Mouse (Mus musculus) MEL (cell line): ENCODE data around the gene Helt.

Source experiments
- CTCF ChIP-seq, 3 experiments: IDR thresholded peaks in 2 of 3; conservative IDR thresholded peaks in 1 of 3; 2 replicates each; pipeline ENCODE4 v1.5.1; 2011 to 2012; ENCODE audit warnings: low read length in 3 of 3, low read depth in 2 of 3, mild to moderate bottlenecking in 2 of 3, improper control_type of control experiment in 1 of 3, inconsistent platforms in 1 of 3, mixed read lengths in 1 of 3, moderate library complexity in 1 of 3; ENCODE audit not compliant: control insufficient read depth in 1 of 3, insufficient read depth in 1 of 3, poor library complexity in 1 of 3, severe bottlenecking in 1 of 3
- EP300 ChIP-seq, 2 experiments: IDR thresholded peaks; 2 replicates each; pipeline ENCODE4 v1.6.1; 2011; ENCODE audit warnings: improper control_type of control experiment in 2 of 2, low read length in 2 of 2, low read depth in 1 of 2, mild to moderate bottlenecking in 1 of 2
- JUND ChIP-seq: IDR thresholded peaks from 2 replicates; pipeline ENCODE4 v1.6.1; 2011; ENCODE audit warnings: low read depth, mild to moderate bottlenecking, improper control_type of control experiment, low read length
- KAT2A ChIP-seq: conservative IDR thresholded peaks from 2 replicates; pipeline ENCODE4 v1.6.1; 2012; ENCODE audit warnings: low read depth, low read length, improper control_type of control experiment, inconsistent platforms
- NRF1 ChIP-seq: IDR thresholded peaks from 2 replicates; pipeline ENCODE4 v1.6.1; 2014; ENCODE audit warnings: low read depth, mild to moderate bottlenecking, inconsistent platforms, low read length, improper control_type of control experiment, moderate library complexity; ENCODE audit not compliant: poor library complexity, insufficient read depth, severe bottlenecking
- POLR2A ChIP-seq, 2 experiments: IDR thresholded peaks; 2 replicates each; pipeline ENCODE4 v1.6.1; 2011 to 2012; ENCODE audit warnings: low read length in 2 of 2, mild to moderate bottlenecking in 2 of 2, control low read depth in 1 of 2, improper control_type of control experiment in 1 of 2, low read depth in 1 of 2, moderate library complexity in 1 of 2; ENCODE audit not compliant: control insufficient read depth in 1 of 2, insufficient read depth in 1 of 2, poor library complexity in 1 of 2
- POLR2AphosphoS5 ChIP-seq: IDR thresholded peaks from 2 replicates; pipeline ENCODE4 v1.6.1; 2012; ENCODE audit warnings: low read depth, borderline replicate concordance, mild to moderate bottlenecking, inconsistent platforms, low read length, moderate library complexity, mixed read lengths
- TAL1 ChIP-seq: IDR thresholded peaks from 2 replicates; pipeline ENCODE4 v1.6.1; 2012; ENCODE audit warnings: mild to moderate bottlenecking, inconsistent platforms, low read length, moderate library complexity, mixed read lengths
- TCF12 ChIP-seq: IDR thresholded peaks from 2 replicates; pipeline ENCODE4 v1.6.1; 2014; ENCODE audit warnings: low read depth, mild to moderate bottlenecking, inconsistent platforms, low read length, improper control_type of control experiment, moderate library complexity
- UBTF ChIP-seq: IDR thresholded peaks from 2 replicates; pipeline ENCODE4 v1.6.1; 2012; ENCODE audit warnings: low read depth, mild to moderate bottlenecking, inconsistent platforms, low read length, improper control_type of control experiment, moderate library complexity, borderline replicate concordance; ENCODE audit not compliant: insufficient read depth
- USF2 ChIP-seq, 2 experiments: IDR thresholded peaks; 2 replicates each; pipeline ENCODE4 v1.6.1; 2011 to 2012; ENCODE audit warnings: improper control_type of control experiment in 2 of 2, low read length in 2 of 2, borderline replicate concordance in 1 of 2, inconsistent platforms in 1 of 2, low read depth in 1 of 2, mild to moderate bottlenecking in 1 of 2; ENCODE audit not compliant: insufficient read depth in 1 of 2
- ZC3H11A ChIP-seq: IDR thresholded peaks from 2 replicates; pipeline ENCODE4 v1.6.1; 2012; ENCODE audit warnings: low read depth, mild to moderate bottlenecking, inconsistent platforms, low read length, improper control_type of control experiment
- ZNF384 ChIP-seq: IDR thresholded peaks from 2 replicates; pipeline ENCODE4 v1.6.1; 2012; ENCODE audit warnings: low read depth, mild to moderate bottlenecking, inconsistent platforms, low read length, improper control_type of control experiment

GRCm38 (mm10) chr8:46296551-46296950, 2.1 kb upstream of the Helt start:
- TF ChIP-seq POLR2AphosphoS5, result no peak
- no peak for TF ChIP-seq POLR2A (IDR thresholded peaks at IDR 0.05; ENCODE audit: control insufficient read depth in 1 of 2, insufficient read depth in 1 of 2, low read depth in 1 of 2, low read length in 2 of 2, poor library complexity in 1 of 2)
- no peak for TF ChIP-seq NRF1
- no peak for TF ChIP-seq CTCF (IDR thresholded peaks at IDR 0.05 in 2 of 3, conservative IDR thresholded peaks at IDR 0.05 in 1 of 3; ENCODE audit: control insufficient read depth in 1 of 3, insufficient read depth in 1 of 3, low read depth in 2 of 3, low read length in 3 of 3, poor library complexity in 1 of 3, severe bottlenecking in 1 of 3)
- TF ChIP-seq USF2 (IDR thresholded peaks at IDR 0.05; ENCODE audit: borderline replicate concordance in 1 of 2, insufficient read depth in 1 of 2, low read depth in 1 of 2, low read length in 2 of 2), result no peak
- no peak for TF ChIP-seq ZC3H11A
- TF ChIP-seq ZNF384, result no peak
- TF ChIP-seq JUND, result no peak
- no peak for TF ChIP-seq TCF12
- TF ChIP-seq EP300 (IDR thresholded peaks at IDR 0.05; ENCODE audit: low read depth in 1 of 2, low read length in 2 of 2), result no peak
- no peak for TF ChIP-seq KAT2A
- TF ChIP-seq UBTF, result no peak
- no peak for TF ChIP-seq TAL1
